Mouse (Mus musculus) limb, embryonic 10.5 days (tissue): ENCODE data around the gene Hdgfl3. TPM values are rescaled to one million over a fixed set of nuclear protein-coding genes. Genes with fewer than 3 reads are reported as not detected.

Source experiments
- polyA plus RNA-seq: library from polyadenylated mRNA; unstranded; fragments of >200 nt; fragmentation: Nextera tagmentation; extraction: Ambion mirVana; gene quantifications from 2 replicates; pipeline ENCODE4 v1.2.1, GENCODE M21; 2016

Hdgfl3 gene
- polyA plus RNA-seq, 1 experiment from 2014 or later, result 29.8 TPM

Other genes starting within 250 kb of the Hdgfl3 start
- 14.3 and 23.3 TPM in 2 replicates for gene Homer2, start 226.9 kb downstream of the Hdgfl3 start, polyA plus RNA-seq
- gene Ramac, start 171.5 kb downstream of the Hdgfl3 start, polyA plus RNA-seq, result 111 TPM in 2 replicates
- gene 3110040N11Rik, start 145.0 kb downstream of the Hdgfl3 start, polyA plus RNA-seq, result 50.7 and 53.3 TPM in 2 replicates
- gene Btbd1, start 105.0 kb downstream of the Hdgfl3 start, polyA plus RNA-seq, result 58.5 and 59.4 TPM in 2 replicates
- not detected in 2 replicates for gene Gm10160, start 78.7 kb downstream of the Hdgfl3 start, polyA plus RNA-seq
- gene Tm6sf1, start 75.5 kb downstream of the Hdgfl3 start, polyA plus RNA-seq, result 9.2 and 9.9 TPM in 2 replicates
- 3.0 and 4.0 TPM in 2 replicates for gene Bnc1, start 57.8 kb upstream of the Hdgfl3 start, polyA plus RNA-seq
- gene Sh3gl3, start 239.4 kb upstream of the Hdgfl3 start, polyA plus RNA-seq, result 11.1 and 15.6 TPM in 2 replicates